Mouse (Mus musculus) small intestine, adult 2 months (tissue): ENCODE measurements around the gene Gm20388.

Experiments
- CTCF ChIP-seq: fragments of 200-500 bp; IDR thresholded peaks from 2 replicates; pipeline ENCODE4 v1.5.1; 2012; ENCODE audit warnings: low read depth, mild to moderate bottlenecking, control low read depth, inconsistent platforms, low read length, moderate library complexity, mixed read lengths; ENCODE audit not compliant: insufficient replicate concordance, insufficient read length; ENCODE audit errors: extremely low read depth
- POLR2A ChIP-seq: fragments of 200-500 bp; IDR thresholded peaks from 2 replicates; pipeline ENCODE4 v1.6.1; 2012; ENCODE audit warnings: low read depth, mild to moderate bottlenecking, control low read depth, inconsistent platforms, low read length, moderate library complexity

DNA sequence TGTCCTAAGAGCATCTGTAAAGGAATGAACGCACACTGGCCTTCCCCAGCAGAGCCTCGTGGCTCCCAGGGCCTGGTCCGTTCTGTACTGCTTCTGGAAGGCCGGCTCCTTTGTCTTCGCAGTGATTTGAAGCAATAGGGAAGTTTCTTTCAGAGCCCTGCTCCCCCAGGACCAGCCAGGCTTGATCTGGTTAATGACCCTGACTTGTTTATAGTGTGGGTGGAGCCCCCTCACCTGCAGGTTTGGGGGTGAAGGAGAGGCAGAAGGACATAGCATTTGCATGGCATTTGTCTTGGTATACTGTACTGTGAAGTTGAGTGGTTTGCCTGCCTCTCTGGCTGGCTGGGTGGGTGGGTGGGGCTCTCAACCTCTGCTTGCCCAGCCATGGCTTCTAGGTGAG lies 833.8 kb downstream of the Gm20388 start:
- TF ChIP-seq POLR2A, result no peak
- no peak for TF ChIP-seq CTCF
